In the genomic region with DNA sequence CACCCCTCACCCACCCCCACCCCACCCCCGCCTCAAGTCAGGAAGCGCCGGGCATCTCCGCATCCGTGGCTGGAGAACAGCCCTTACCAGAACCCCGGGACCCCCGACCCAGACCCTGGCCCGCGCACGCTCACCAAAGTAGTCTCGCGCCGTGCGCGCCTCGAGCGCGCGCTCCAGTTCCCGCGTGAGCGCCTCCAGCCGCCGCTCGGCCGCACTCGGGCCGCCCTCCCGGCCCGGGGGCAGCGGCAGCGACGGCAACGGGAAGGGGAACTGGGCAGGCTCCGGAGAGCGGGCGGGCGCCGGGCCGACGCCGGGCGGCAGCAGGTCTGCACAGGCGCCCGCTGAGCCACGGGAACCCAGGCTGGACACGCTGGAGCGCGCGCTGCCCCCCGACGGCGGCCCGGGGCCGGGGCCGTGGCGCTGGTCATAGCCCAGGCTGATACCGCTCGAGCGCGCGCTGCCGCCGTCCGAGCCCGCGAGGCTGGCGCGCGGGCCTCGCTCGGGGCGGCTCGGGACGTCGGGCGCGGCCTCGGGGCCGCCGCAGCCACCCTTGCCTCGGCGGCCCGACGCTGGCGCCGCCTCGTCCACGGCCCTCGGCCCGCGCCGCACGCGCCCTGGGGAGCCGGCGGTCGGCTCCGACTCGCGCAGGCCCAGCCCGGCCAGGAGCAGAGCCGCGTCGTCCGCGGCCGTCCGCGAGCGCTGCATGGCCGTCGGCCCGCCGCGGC, we compare ENCODE assay signal across 8 mouse cellular contexts. TPM values are rescaled to one million over a fixed set of nuclear protein-coding genes. Genes with fewer than 3 reads are reported as not detected.
DNase-seq lines count a peak whose midpoint lies in the region; ATAC-seq lines count a peak whose summit lies in the region.

No protein-coding gene starts in this region.

- under 1% methylated on average over 77 of the region's 116 CpGs for WGBS in forebrain, embryonic 12.5 days
- WGBS in hindbrain, embryonic 16.5 days = 1% methylated on average over 62 of the region's 116 CpGs
- WGBS in liver, embryonic 15.5 days (ENCODE audit: insufficient replicate concordance) = 1% methylated on average over 100 of the region's 116 CpGs

- ATAC-seq in forebrain, embryonic 12.5 days (ENCODE audit: low FRiP score) = peak; percentile 75
- ATAC-seq in hindbrain, embryonic 16.5 days = peak; percentile 80
- ATAC-seq in liver, embryonic 15.5 days (ENCODE audit: insufficient read depth) = peak; percentile 61

- H3K27me3 ChIP-seq in forebrain, embryonic 12.5 days = no peaks in the 10 kb centered on the region
- no peaks in the 10 kb centered on the region for H3K27me3 ChIP-seq in hindbrain, embryonic 16.5 days (replicated peaks; ENCODE audit: control insufficient read depth, insufficient read depth, low read length)
- H3K27me3 ChIP-seq in liver, embryonic 15.5 days = peaks cover 56% of the 10 kb centered on the region

- no peaks in the 10 kb centered on the region for H3K9me3 ChIP-seq in forebrain, embryonic 12.5 days
- H3K9me3 ChIP-seq in hindbrain, embryonic 16.5 days (ENCODE audit: control insufficient read depth, low read length) = no peaks in the 10 kb centered on the region
- no peaks in the 10 kb centered on the region for H3K9me3 ChIP-seq in liver, embryonic 15.5 days (replicated peaks)

- H3K4me3 ChIP-seq in forebrain, embryonic 12.5 days (replicated peaks) = peak overlapping the region; percentile 83
- H3K4me3 ChIP-seq in hindbrain, embryonic 16.5 days (ENCODE audit: low read length) = peak overlapping the region; percentile 64
- H3K4me3 ChIP-seq in liver, embryonic 15.5 days (replicated peaks) = peak overlapping the region; percentile 58

- DNase-seq in cerebellum, postnatal 10 days = peak; percentile 71 to 76
- no peak for DNase-seq in cerebellum, adult 11-12 months
- peak; percentile 51 for DNase-seq in Muller cell, postnatal 12 days (ENCODE audit: inconsistent ontology term)
- DNase-seq in ovary, postnatal 14 days (ENCODE audit: low spot score) = peak; percentile 13
- DNase-seq in T-cell, adult 2 months (ENCODE audit: low spot score) = no peak

- peak overlapping the region; percentile 70 for H3K4me2 ChIP-seq in forebrain, embryonic 12.5 days
- peak overlapping the region; percentile 76 for H3K4me2 ChIP-seq in hindbrain, embryonic 16.5 days (ENCODE audit: low read length)
- H3K4me2 ChIP-seq in liver, embryonic 15.5 days = peak overlapping the region; percentile 59

- peaks cover 28% of the 10 kb centered on the region for H3K4me1 ChIP-seq in forebrain, embryonic 12.5 days
- peaks cover 17% of the 10 kb centered on the region for H3K4me1 ChIP-seq in hindbrain, embryonic 16.5 days (ENCODE audit: control insufficient read depth, insufficient read depth, low read depth, low read length)
- H3K4me1 ChIP-seq in liver, embryonic 15.5 days (replicated peaks) = peaks cover 5% of the 10 kb centered on the region; the same call in 1 of the 2 replicates

- H3K27ac ChIP-seq in forebrain, embryonic 12.5 days = peak overlapping the region; percentile 59
- peak overlapping the region; percentile 80 for H3K27ac ChIP-seq in hindbrain, embryonic 16.5 days (ENCODE audit: low read depth, low read length)
- H3K27ac ChIP-seq in liver, embryonic 15.5 days (replicated peaks) = no peak overlapping the region

- peaks cover 5% of the 10 kb centered on the region; the same call in 1 of the 2 replicates for H3K36me3 ChIP-seq in forebrain, embryonic 12.5 days (replicated peaks)
- H3K36me3 ChIP-seq in hindbrain, embryonic 16.5 days (ENCODE audit: control insufficient read depth, insufficient read depth, low read length) = no peaks in the 10 kb centered on the region
- no peaks in the 10 kb centered on the region for H3K36me3 ChIP-seq in liver, embryonic 15.5 days (replicated peaks)

- peak overlapping the region; percentile 90 for H3K9ac ChIP-seq in forebrain, embryonic 12.5 days
- H3K9ac ChIP-seq in hindbrain, embryonic 16.5 days (ENCODE audit: low read depth, low read length) = peak overlapping the region; percentile 89
- H3K9ac ChIP-seq in liver, embryonic 15.5 days = peak overlapping the region; percentile 47

RNA-seq across cellular contexts. Expression of gene Wtip, which starts 0.6 kb away (rescaled TPM):
- polyA plus RNA-seq in forebrain, embryonic 12.5 days (2016; fragmentation: Nextera tagmentation; extraction: Ambion mirVana) = 3.8 and 4.4 TPM in 2 replicates
- polyA plus RNA-seq in hindbrain, embryonic 16.5 days (2015; fragmentation: Nextera tagmentation; extraction: Ambion mirVana) = 3.8 and 4.1 TPM in 2 replicates
- polyA plus RNA-seq in liver, embryonic 15.5 days (2015; fragmentation: Nextera tagmentation; extraction: Ambion mirVana) = 0.33 and 0.76 TPM in 2 replicates

RNA-seq across cellular contexts. Expression of gene Uba2, which starts 36.9 kb away (rescaled TPM):
- 251 and 253 TPM in 2 replicates for polyA plus RNA-seq in forebrain, embryonic 12.5 days (2016; fragmentation: Nextera tagmentation; extraction: Ambion mirVana)
- polyA plus RNA-seq in hindbrain, embryonic 16.5 days (2015; fragmentation: Nextera tagmentation; extraction: Ambion mirVana) = 145 and 159 TPM in 2 replicates
- polyA plus RNA-seq in liver, embryonic 15.5 days (2015; fragmentation: Nextera tagmentation; extraction: Ambion mirVana) = 84.9 and 87.8 TPM in 2 replicates

RNA-seq across cellular contexts. Expression of gene Scgb1b30, which starts 37.3 kb away (rescaled TPM):
- polyA plus RNA-seq in forebrain, embryonic 12.5 days (2016; fragmentation: Nextera tagmentation; extraction: Ambion mirVana) = not detected in 2 replicates
- polyA plus RNA-seq in hindbrain, embryonic 16.5 days (2015; fragmentation: Nextera tagmentation; extraction: Ambion mirVana) = not detected in 2 replicates
- polyA plus RNA-seq in liver, embryonic 15.5 days (2015; fragmentation: Nextera tagmentation; extraction: Ambion mirVana) = not detected in 2 replicates

Comparison
In these comparisons a context has a peak if more than half of its experiments do, and no peak if none do; other contexts are left out.
1. DNase-seq: peak in cerebellum, postnatal 10 days (2 of 2), Muller cell, postnatal 12 days (single experiment) and ovary, postnatal 14 days (single experiment); none in cerebellum, adult 11-12 months (single experiment) and T-cell, adult 2 months (single experiment).
2. Peak in every context shown above with its lines, with median percentiles within 50 percentile points of each other: ATAC-seq, H3K4me2 ChIP-seq, H3K4me3 ChIP-seq and H3K9ac ChIP-seq.